Mouse (Mus musculus) midbrain, embryonic 12.5 days (tissue): ENCODE measurements at regions not wholly inside any gene's neighbourhood (a gene's known extent, or its start where the extent isn't known, plus 50 kb on each side); places are given as distances from the start of the nearest gene placed in this dataset.

Source experiments
- ATAC-seq: fragments of 200-750 bp; cut with Nextera tagmentation; 2 replicates; pipeline ENCODE4 v1.8.0; 2017; ENCODE audit warnings: low read depth, moderate TSS enrichment, moderate library complexity; ENCODE audit not compliant: low FRiP score
- H3K27ac ChIP-seq: fragments of 300-500 bp; sonication (generic); replicated peaks from 2 replicates; pipeline ENCODE4 v1.5.1; 2016; ENCODE audit warnings: mild to moderate bottlenecking
- H3K27me3 ChIP-seq: fragments of 300-500 bp; sonication (generic); 2 replicates; pipeline ENCODE4 v1.6.1; 2016; ENCODE audit warnings: mild to moderate bottlenecking
- H3K36me3 ChIP-seq: fragments of 300-500 bp; sonication (generic); 2 replicates; pipeline ENCODE4 v1.6.1; 2016
- H3K4me1 ChIP-seq: fragments of 300-500 bp; sonication (generic); 2 replicates; pipeline ENCODE4 v1.6.1; 2016
- H3K4me2 ChIP-seq: fragments of 300-500 bp; sonication (generic); replicated peaks from 2 replicates; pipeline ENCODE4 v1.6.1; 2016; ENCODE audit warnings: mild to moderate bottlenecking, moderate library complexity
- H3K4me3 ChIP-seq: fragments of 300-500 bp; sonication (generic); 2 replicates; pipeline ENCODE4 v1.5.1; 2016; ENCODE audit warnings: mild to moderate bottlenecking
- H3K9ac ChIP-seq: fragments of 300-500 bp; sonication (generic); replicated peaks from 2 replicates; pipeline ENCODE4 v1.6.1; 2016; ENCODE audit warnings: mild to moderate bottlenecking, moderate library complexity
- H3K9me3 ChIP-seq: fragments of 300-500 bp; sonication (generic); 2 replicates; pipeline ENCODE4 v1.6.1; 2016; ENCODE audit warnings: mild to moderate bottlenecking
- WGBS: fragments of 180-500 bp; shearing (Covaris S2); methylation state at CpG from one replicate; pipeline ENCODE4 v1.1.7; 2016; 5-methylcytosine and 5-hydroxymethylcytosine counted together

DNA sequence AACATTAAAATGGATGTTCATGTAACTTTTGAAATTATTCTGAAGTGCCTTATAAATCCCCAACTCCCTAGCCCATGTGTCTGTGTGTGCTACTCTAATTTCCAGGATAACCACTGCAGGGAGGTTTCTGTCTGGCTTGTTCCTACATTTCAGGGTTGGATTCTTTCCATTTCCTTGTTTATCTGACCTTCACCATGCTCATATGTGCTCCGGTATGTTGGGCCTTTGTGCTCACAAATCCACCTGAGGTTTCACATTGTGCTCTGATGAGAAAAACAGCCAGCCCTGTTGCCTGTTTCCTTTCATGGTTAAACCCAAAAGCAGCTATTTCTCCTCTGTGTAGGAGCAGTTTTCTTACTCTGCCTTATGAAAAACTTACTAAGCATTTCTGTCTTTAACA lies 684.9 kb upstream of the Kirrel3 start:
- Histone ChIP-seq H3K27me3 (no peaks in the 10 kb centered on the region), H3K4me3 (no peak overlapping the region), H3K9me3 (no peaks in the 10 kb centered on the region), H3K4me2 (no peak overlapping the region), H3K27ac (no peak overlapping the region), H3K9ac (no peak overlapping the region), H3K36me3 (no peaks in the 10 kb centered on the region), H3K4me1 (no peaks in the 10 kb centered on the region)
- no peak for ATAC-seq
- 66% methylated on average over 1 of the region's 1 CpGs for WGBS

DNA sequence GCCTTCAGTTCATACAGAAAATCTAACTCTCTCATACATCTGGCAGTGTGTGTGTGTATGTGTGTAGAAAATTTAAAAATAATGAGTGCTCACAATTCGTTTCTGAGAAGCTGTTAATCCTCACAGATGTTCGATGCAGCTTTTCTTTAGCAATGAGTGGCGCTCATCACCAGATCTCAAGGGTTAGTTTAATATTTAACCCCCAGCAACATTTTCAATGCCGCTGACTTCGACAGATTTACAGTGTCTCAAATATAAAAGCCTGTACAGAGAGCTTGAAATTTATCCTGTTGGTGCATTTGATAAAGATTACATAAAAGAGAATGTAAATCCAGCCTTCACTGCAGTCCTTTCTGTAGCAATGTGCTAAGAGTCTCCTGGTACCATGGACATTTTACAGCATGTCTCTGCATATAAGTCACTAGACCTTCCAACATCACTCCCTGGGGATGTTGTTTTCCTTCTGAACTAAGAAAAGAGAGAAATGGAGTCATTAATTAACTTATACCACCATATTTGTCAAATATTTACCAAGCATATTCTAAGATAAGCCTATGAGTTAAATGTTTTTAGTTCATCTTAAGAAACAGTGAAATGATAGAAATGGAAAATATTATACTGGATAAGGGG lies 670.8 kb upstream of the Kirrel3 start:
- H3K4me2 ChIP-seq: no peak overlapping the region
- H3K4me1 ChIP-seq: no peaks in the 10 kb centered on the region
- H3K27me3 ChIP-seq: no peaks in the 10 kb centered on the region
- no peak overlapping the region for H3K9ac ChIP-seq
- H3K4me3 ChIP-seq: no peak overlapping the region
- no peak overlapping the region for H3K27ac ChIP-seq
- no peak for ATAC-seq
- 68% methylated on average over 5 of the region's 5 CpGs for WGBS
- no peaks in the 10 kb centered on the region for H3K9me3 ChIP-seq
- H3K36me3 ChIP-seq: no peaks in the 10 kb centered on the region

DNA sequence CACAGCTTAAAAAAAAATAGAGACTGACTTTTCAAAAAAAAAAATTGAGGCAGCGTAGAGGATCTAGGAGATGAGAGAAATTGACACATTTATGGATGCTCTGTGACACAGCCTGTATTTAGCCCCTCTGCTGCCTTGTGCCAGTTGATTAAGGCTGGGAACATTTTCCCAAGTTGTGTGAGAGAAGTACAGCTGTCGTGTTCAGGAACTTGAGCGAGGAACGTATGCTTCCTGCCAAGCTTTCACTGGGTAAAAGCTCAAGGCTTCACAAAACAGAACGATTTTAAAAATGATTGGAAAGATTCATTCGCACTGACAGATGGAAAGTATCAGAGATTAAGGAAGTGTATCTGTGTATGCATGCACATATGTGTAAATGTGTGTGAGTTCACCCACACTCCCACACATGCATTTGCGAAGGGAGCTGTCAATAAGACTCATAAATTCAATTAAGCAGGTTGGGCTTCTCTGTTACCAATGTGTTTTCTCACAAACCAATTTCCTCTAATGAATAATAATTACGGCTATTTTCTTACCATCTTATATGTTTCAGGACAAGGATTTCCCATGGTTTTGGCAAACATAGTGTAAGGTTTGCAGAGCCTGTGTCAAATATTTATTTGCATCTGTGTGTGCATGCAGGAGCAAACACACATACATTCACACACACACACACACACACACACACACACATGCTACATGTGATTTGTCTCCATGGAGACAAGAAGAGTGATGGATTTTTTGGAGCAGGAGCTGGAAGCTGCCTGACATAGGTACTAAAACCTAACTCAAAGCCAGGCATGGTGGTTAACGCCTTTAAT lies 662.9 kb upstream of the Kirrel3 start:
- no peaks in the 10 kb centered on the region for H3K27me3 ChIP-seq
- no peaks in the 10 kb centered on the region for H3K9me3 ChIP-seq
- no peak overlapping the region for H3K4me3 ChIP-seq
- H3K4me1 ChIP-seq: no peaks in the 10 kb centered on the region
- WGBS: 92% methylated on average over 9 of the region's 9 CpGs
- H3K27ac ChIP-seq: no peak overlapping the region
- H3K36me3 ChIP-seq: no peaks in the 10 kb centered on the region
- no peak for ATAC-seq
- no peak overlapping the region for H3K4me2 ChIP-seq
- no peak overlapping the region for H3K9ac ChIP-seq

DNA sequence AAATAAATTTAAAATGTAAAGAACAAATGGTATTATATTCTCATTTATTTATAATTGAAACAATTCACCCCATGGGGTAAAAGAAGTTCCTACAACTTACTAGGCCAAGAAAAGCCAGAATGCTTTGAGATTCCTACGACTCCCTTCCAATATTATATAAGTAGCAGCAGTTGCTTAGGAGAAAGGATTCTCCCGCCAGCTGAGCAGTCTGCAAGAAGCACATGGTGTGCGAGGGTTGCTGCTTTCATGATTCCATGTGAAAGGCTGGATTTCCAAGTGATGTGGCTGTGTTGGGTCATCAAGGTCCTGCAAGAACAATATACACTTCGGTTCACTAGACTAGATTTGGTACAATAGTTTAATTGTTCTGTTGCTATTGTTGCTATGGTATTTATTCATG lies 659.6 kb upstream of the Kirrel3 start:
- Histone ChIP-seq H3K4me3 (no peak overlapping the region), H3K27ac (no peak overlapping the region), H3K9ac (no peak overlapping the region), H3K9me3 (no peaks in the 10 kb centered on the region), H3K4me1 (no peaks in the 10 kb centered on the region), H3K27me3 (no peaks in the 10 kb centered on the region), H3K36me3 (no peaks in the 10 kb centered on the region), H3K4me2 (no peak overlapping the region)
- no peak for ATAC-seq
- WGBS: 44% methylated on average over 4 of the region's 4 CpGs

DNA sequence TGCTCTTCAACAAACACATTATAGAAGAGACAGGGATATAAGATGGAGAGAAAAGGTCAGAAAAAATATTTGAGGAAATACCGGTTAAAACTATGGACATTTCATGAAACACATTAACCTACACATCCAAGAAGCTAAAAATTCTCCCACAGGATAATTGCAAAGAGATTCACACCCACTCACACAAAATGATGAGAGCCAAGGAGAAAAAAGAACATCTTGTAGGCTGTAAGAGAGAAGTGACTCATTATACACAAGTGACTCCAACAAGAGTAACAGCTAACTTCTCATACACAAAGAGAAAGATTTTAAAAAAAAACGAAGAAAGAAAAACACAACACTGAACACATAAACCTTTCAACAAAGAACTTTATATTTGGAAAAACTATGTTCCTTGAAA lies 658.3 kb upstream of the Kirrel3 start:
- Histone ChIP-seq H3K27me3 (no peaks in the 10 kb centered on the region), H3K36me3 (no peaks in the 10 kb centered on the region), H3K4me3 (no peak overlapping the region), H3K4me1 (no peaks in the 10 kb centered on the region), H3K9ac (no peak overlapping the region), H3K9me3 (no peaks in the 10 kb centered on the region), H3K4me2 (no peak overlapping the region), H3K27ac (no peak overlapping the region)
- WGBS: 79% methylated on average over 2 of the region's 2 CpGs
- ATAC-seq: no peak

DNA sequence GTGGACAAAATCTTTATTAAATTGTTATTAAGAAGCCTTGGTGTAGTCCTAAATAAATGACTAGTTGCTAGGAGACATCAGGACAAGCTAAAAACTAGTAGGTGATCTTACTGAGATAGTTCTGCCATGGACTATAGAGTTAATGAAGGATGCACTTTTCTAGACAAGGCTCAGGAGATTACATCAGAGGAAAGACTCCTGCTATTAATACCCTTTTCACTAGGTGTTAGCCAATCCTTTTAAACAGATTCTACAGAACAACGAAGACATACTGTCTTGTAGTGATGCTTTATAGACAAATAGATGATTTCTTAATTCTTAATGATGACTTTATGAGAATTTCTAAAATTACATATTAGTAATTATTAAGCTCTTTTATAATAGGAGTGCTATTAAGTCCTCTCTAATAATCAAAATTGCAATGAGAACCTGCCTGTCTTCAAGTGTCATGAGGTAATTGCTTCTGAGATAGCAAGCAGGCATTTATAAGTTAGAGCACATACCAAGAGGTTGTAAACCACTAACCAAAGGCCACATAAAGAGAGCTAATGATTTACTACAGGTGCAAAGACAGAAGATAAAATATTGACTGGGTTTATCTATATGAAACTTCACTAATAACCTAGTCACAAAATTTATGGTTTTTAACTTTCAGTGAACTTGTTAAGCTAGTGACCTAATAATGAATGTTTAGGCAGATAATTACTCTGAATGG lies 647.9 kb upstream of the Kirrel3 start:
- no peak overlapping the region for H3K9ac ChIP-seq
- H3K4me3 ChIP-seq: no peak overlapping the region
- H3K27ac ChIP-seq: no peak overlapping the region
- ATAC-seq: no peak
- no peaks in the 10 kb centered on the region for H3K27me3 ChIP-seq
- H3K4me1 ChIP-seq: no peaks in the 10 kb centered on the region
- no peaks in the 10 kb centered on the region for H3K9me3 ChIP-seq
- H3K36me3 ChIP-seq: no peaks in the 10 kb centered on the region
- H3K4me2 ChIP-seq: no peak overlapping the region
- WGBS: 74% methylated on average over 1 of the region's 1 CpGs

DNA sequence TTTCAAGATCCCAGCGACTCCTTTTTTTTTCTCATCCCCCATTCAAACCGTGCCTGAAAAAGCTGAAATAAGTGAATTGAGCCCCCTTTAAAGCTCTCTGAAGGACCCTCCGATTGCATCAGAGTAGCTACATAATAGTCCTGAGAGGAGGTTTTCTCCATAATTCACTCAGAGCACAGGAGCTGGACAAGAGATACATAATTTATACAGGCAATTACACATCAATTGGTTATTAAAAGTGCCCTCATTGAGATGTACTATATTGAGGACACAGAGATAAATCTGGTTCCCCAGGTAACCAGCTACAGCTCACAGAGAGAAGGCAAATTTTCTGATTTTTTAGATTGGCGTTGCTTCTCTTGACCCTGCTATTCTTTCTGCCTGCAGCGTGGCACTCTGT lies 636.1 kb upstream of the Kirrel3 start:
- no peak overlapping the region for H3K4me3 ChIP-seq
- H3K4me1 ChIP-seq: no peaks in the 10 kb centered on the region; the same call in 1 of the 2 replicates
- no peak for ATAC-seq
- no peak overlapping the region for H3K4me2 ChIP-seq
- H3K9me3 ChIP-seq: no peaks in the 10 kb centered on the region
- no peaks in the 10 kb centered on the region for H3K27me3 ChIP-seq
- H3K9ac ChIP-seq: no peak overlapping the region
- no peak overlapping the region for H3K27ac ChIP-seq
- no peaks in the 10 kb centered on the region for H3K36me3 ChIP-seq
- WGBS: 59% methylated on average over 5 of the region's 5 CpGs

DNA sequence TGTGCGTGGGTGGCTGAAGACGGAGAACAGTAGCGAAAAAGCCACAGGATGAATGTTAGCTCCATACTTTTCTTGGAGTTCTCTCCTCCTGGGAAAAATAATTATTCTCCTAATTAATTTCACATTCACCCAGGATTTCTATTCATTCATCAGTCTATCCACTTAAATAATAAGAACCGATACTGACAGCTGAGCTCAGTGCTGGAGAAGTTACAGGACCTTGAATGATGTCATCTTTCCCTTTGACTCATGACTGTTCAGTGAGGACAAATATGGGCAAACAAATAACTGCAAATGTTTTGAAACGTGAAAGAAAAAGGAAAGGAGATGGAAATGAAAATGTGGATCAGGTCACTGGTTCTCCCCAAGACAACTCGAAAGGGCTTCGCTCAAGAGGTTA lies 635.7 kb upstream of the Kirrel3 start:
- H3K4me3 ChIP-seq: no peak overlapping the region
- no peak overlapping the region for H3K27ac ChIP-seq
- H3K9ac ChIP-seq: no peak overlapping the region
- 71% methylated on average over 7 of the region's 7 CpGs for WGBS
- no peak for ATAC-seq
- no peaks in the 10 kb centered on the region for H3K27me3 ChIP-seq
- H3K4me2 ChIP-seq: no peak overlapping the region
- H3K36me3 ChIP-seq: no peaks in the 10 kb centered on the region
- H3K4me1 ChIP-seq: no peaks in the 10 kb centered on the region; the same call in 1 of the 2 replicates
- no peaks in the 10 kb centered on the region for H3K9me3 ChIP-seq

DNA sequence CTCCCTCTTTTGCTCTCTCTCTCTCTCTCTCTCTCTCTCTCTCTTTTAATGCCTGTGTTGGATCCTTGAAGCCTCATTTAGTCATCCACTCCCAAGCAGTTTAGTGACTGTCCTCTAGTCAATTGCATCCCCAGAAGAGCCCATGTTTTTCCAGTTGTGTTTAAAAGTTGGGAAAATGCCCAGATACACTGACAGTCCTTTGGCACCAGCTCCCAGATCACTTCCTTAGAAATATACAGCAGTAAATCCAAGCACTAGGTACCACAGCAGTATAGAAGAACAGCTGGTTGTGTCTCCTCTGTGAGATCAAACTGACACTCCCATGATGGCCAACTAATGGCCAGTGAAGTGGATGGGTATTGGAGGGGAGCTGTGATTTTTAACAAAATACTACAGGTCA lies 634.7 kb upstream of the Kirrel3 start:
- H3K4me2 ChIP-seq: no peak overlapping the region
- ATAC-seq: no peak

DNA sequence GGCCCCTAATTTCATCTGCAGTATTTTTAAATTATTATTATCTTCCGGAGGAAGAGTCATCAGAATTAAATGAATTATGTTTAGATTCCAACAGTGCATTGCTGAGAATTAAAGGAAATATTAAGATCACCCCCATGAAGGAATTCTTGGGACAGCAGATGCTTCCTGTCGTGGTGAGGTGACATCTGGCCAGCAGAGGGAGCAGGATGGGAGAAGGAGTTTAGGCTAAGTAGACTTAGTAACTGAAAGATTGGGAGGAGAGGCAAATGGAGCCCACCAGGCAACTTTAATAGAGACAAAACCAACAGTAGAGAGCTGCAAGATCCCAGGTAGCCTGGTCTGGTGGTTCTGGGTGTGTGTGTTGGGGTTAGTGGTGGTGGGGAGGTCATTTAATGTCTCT lies 629.5 kb upstream of the Kirrel3 start:
- no peak overlapping the region for H3K4me2 ChIP-seq
- H3K27ac ChIP-seq: no peak overlapping the region
- H3K27me3 ChIP-seq: no peaks in the 10 kb centered on the region
- H3K9me3 ChIP-seq: no peaks in the 10 kb centered on the region
- WGBS: 37% methylated on average over 2 of the region's 2 CpGs
- H3K4me3 ChIP-seq: no peak overlapping the region
- H3K9ac ChIP-seq: no peak overlapping the region
- no peaks in the 10 kb centered on the region for H3K36me3 ChIP-seq
- no peaks in the 10 kb centered on the region for H3K4me1 ChIP-seq
- no peak for ATAC-seq

More for the DNA sequence above, 634.7 kb upstream of the Kirrel3 start:
- Histone ChIP-seq H3K4me1 (no peaks in the 10 kb centered on the region; the same call in 1 of the 2 replicates), H3K9me3 (no peaks in the 10 kb centered on the region), H3K27ac (no peak overlapping the region), H3K9ac (no peak overlapping the region), H3K27me3 (no peaks in the 10 kb centered on the region), H3K4me3 (no peak overlapping the region), H3K36me3 (no peaks in the 10 kb centered on the region)

DNA sequence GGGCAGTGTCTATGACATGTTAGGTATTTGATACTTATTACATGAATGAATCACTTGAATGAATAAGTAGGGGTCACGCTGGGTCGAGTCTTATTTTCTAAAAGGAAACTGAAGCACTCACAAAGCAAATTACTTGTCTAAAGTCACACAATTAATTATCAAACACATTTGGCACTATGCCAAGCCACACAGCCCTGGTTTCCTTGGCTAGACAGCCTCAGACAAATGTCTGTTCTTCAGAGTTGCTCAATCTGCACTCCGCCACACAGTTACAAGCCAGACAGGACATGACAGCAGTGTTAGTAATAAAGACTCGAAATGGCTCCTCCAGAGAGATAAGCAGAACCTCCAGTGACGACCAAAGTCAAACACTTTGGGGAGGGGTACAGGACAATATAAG lies 627.2 kb upstream of the Kirrel3 start:
- Histone ChIP-seq H3K27ac (no peak overlapping the region), H3K4me3 (no peak overlapping the region), H3K9me3 (0 out of 2 replicates have a peak, but pooled peaks cover 4% of the 10 kb centered on the region), H3K27me3 (no peaks in the 10 kb centered on the region), H3K4me2 (no peak overlapping the region), H3K4me1 (no peaks in the 10 kb centered on the region), H3K36me3 (no peaks in the 10 kb centered on the region), H3K9ac (no peak overlapping the region)
- no peak for ATAC-seq
- WGBS: 82% methylated on average over 5 of the region's 5 CpGs

DNA sequence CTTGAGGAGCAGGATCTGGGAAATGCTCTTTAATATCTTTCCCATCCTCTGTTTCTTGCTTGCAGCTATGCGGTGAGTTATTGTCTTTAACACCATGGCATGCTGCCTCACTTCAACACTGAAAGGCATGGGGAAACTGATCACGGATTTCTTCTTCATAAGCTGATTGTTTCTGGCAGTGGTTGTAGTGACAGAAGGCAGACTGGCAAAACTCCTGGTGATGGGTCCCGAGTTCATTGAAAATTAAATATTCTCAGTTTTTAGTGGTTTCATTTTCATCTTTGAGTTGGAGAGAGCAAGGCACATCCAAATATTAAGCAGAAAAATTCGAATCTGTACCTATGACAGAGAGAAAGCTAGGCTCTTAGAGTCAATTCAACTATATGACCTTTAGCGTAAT lies 617.0 kb upstream of the Kirrel3 start:
- Histone ChIP-seq H3K4me1 (no peaks in the 10 kb centered on the region), H3K4me2 (no peak overlapping the region), H3K9me3 (no peaks in the 10 kb centered on the region), H3K9ac (no peak overlapping the region), H3K27ac (no peak overlapping the region), H3K27me3 (no peaks in the 10 kb centered on the region), H3K36me3 (no peaks in the 10 kb centered on the region), H3K4me3 (no peak overlapping the region)
- ATAC-seq: no peak
- WGBS: 82% methylated on average over 5 of the region's 5 CpGs
